Mouse (Mus musculus) gastrocnemius, postnatal 14 days (tissue): ENCODE data around the gene Rps19. TPM values are rescaled to one million over a fixed set of nuclear protein-coding genes. Genes with fewer than 3 reads are reported as not detected.
"Not testable (repeated sequence)": the region's sequence is repeated elsewhere in the genome, so short reads cannot be mapped to it uniquely, and the experiment has no call there.

Experiments used
- DNase-seq: peaks from one replicate; pipeline ENCODE4 v3.0.0; 2021; ENCODE audit warnings: mixed read lengths
- intact Hi-C: fragments of 180-260 bp; cut with DNase I; formaldehyde crosslinking; loops from one replicate; pipeline ENCODE4 v1.15.1; 2025; ENCODE audit warnings: low total_unique reads
- total RNA-seq, 2 experiments: library from RNA; stranded (reverse); gene quantifications; 2 replicates each; pipeline ENCODE4 v1.2.3; 2021

Rps19 gene
- total RNA-seq, 2 experiments from 2014 or later = 481 to 524 TPM

DNA sequence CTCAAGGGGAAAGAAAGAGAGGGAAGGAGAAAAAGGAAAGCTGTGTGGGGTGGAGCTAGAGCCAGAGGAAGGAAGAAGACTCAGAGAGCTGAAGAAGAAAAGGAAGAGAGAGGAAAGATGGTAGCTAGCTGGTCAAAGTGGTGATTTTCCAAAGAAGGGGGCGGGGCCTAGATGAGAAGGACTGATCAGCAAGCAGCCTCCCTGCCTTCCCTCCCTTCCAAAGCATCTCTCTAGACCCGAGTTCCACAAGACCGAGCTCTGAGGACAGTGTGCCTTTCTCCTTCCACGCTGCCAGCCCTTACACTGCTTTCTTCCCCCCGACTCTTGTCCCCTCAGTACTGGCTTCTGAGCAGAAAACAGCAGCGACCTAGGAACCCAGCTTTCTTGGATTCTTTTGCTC is 20.0 kb upstream of the Rps19 start:
- intact Hi-C loops = no loop called here
- no peak for DNase-seq

DNA sequence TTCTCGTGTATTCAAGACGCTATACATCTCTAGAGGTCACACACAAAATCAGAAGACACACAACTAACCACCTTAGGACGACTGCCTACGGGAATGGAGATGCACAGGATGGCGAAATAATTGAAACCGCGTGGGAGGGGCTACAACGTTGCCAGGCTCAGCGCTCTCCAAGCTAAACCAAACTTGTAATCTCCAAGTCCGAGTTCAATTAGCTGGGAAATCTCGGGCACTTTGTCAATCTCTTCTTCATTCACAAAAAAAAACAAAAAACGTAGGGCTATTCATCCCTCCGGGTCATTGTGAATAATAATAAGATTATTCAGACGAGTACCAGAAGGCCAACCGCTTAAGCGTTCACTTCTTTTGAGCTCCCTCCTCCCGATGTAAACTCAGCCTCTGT is 15.1 kb upstream of the Rps19 start:
- intact Hi-C loops = no loop called here
- no peak for DNase-seq

DNA sequence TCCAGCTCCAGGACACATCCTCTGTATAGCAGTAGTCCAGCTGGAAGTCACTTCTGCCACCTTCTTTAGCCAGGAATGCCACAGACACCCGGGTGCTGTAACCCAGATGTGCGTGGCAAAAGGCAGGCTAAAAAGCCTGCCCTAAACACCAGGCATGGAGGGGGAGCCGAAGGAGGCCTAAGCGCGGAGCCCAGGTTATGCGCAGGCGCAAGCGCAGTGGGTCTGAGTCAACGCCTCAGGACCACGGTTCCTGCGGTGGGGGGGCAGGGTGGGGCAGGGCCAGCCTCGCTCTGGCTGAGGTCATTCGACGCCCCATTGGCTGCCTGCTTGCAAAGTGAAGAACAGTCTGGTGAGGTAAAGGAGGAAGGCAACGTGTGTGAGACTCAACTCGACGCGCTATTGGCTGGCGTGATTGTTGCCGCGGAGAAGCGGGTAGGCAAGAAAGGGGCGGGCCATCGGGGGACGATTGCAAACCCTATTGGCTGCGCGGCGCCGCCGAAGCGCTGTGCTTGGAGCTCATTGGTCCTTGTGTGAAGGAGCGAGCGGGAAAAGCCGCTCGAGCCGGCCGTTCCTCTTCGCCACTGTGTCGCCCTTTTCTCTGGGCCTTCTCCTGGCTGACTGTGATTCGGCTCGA is 14.5 kb upstream of the Rps19 start, which contains the start of the genes Lypd4 and Dmrtc2:
Gene Lypd4, minus strand, starts transcription at position 410 of the 634 bp plus-strand sequence.
Gene Dmrtc2, plus strand, starts transcription at position 526 of the 634 bp plus-strand sequence.
- no peak for DNase-seq
- intact Hi-C loops = no loop called here

DNA sequence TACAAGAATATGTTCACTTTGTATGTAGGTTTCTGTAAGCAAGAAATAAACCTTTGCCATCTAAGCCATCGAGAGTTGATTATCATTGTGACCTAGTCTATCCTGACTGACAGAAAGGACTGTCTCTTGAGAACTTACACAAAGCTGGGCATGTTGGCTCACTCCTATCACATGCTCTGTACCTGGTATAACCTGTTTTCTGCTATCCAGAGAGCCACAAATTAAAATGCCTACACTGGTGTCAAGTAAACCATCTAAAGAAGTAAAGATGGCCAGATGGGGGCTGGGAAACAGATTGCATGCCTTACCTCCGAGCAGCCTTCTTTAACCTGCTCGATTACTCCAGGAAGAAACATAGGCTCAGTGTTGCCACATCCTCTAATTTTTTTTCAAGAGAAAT is 6.6 kb upstream of the Rps19 start:
- no peak for DNase-seq
- intact Hi-C loops = no loop called here

DNA sequence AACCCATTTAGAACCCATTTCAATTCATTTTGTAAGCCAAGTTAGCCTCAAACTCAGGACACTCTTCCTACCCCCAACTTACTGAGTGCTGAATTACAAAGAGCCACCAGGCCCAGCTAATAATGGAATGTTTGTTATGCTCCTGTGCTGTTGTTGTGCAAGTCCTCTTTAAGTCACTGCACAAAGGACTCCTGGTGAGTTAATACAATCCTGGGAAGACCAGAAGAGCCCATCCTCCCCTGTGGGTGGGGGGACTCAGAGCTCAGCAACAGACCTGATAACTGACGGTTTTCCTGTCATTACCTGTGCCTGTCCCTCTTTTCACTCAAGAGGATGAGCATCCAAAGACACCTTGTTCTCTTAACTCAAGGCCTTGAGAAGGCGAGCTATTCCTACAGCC is 4.6 kb upstream of the Rps19 start:
- intact Hi-C loops = no loop called here
- DNase-seq = no peak

DNA sequence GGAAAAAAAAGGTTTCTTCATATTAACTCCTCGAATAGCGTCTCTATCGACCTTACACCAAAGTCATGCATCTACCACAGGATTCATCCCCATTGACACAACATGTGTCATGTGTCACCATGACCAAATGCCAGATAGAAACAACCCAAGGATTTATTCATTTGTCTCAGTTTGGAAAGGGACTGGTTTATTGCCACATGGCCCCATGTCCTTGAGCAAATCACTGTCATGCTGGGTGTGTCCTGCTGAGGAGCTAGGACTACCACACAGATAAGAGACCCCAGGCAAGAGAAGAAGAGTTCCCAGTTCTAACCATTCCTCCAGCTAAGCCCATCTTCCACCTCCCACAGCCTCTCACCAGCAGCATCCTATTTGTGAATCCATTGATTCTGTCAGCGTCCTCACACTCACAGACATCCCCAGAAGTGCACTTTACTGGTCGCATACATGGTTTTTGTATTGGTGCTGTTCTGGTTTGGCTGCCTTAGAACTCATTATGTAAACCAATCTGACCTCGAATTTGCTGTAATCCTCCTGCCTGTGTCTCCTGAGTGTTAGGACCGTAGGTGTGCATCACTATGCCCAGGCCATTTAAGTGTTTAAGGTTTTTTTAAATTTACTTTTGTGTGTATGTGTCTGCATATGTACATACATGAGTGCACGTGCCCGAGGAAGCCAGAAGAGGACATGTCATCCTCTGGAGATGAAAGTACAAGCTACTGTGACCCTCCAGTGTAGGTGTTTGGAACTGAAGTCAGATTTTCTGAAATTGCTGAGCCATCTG is 1.6 kb upstream of the Rps19 start:
- intact Hi-C loops = no loop called here

DNA sequence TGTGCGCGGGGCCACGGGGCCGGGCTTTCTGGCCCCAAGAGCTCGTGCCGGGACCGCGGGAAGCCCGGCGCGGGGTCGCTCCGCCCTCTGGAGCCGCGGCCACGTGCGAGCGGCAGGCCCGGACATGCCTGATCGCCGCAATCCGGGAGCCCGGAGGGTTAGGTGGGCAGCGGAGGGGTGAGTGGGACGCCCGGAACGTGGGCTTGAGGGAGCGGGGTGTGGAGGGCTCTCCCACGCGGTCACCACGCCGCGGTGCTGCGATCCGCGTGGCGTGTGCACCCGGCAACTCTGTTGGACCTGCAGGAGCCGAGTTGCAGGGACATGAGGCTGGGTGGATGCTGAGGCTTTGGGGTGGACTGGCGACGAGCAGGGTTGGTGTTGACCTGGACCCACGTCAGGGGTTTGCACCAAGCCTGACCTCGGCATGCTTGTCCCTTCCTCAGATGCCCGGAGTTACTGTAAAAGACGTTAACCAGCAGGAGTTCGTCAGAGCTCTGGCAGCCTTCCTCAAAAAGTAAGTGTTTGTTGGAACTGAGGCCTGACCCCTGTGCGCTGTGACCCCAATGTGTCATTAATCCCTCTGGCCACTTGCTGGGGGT is 621 bp downstream of the Rps19 start:
- intact Hi-C loops = no loop called here
- no peak for DNase-seq

More for the DNA sequence above, 1.6 kb upstream of the Rps19 start:
- no peak for DNase-seq

DNA sequence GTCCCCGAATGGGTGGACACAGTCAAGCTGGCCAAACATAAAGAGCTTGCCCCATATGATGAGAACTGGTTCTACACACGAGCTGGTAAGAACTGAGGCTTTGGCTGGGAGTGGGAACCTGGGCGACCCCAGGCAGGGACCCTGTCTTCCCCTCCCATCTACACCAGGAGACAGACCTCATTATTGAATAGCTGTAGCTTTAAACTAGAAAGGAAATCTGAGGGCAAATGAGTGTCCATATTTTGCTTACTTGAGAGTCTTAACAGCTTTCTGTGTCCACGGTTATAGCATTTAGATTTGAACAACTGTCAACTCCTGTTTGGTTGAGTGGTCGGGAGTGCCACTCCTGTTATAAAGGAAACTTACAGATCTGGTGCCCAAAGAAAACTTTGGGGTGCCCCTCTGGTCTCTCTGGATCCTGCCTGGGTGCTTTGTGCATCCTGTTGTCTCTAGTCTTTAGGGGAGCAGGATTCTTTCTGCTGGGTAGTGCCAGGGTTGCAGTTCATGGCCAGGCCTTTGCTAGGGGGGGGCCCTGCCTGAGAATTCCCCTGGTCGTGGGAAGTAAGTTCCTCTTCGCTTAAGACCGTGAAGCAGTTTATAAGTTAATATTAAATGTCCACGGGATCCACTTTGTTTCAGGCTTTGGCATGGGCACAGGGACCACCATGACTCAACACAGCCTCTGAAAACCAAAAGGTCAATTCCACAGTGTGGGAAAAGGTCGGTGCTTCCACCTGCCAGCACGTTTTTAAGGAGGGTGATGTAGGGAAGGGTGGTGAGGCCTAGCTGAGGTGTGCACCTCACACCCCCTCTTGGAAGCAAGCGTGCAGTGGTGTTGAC is 1.5 kb downstream of the Rps19 start:
- intact Hi-C loops = no loop called here
- DNase-seq = no peak

DNA sequence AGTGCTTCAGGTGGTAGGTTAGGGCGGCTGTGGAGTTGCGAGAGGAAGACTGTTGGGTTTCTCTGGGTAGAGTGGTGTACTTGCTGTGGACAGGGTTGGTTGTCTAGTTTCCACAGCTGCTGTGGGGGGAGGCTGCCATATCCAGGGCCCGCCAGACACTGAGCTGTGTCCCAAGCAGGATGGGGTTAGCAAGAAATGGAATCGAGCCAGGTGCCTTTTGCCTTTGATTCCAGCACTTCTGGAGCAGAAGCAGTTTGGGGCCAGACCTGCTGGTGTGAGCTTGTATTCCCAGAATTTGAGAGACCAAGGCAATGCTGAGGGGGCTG is 2.1 kb downstream of the Rps19 start:
- DNase-seq = no peak
- intact Hi-C loops = no loop called here

DNA sequence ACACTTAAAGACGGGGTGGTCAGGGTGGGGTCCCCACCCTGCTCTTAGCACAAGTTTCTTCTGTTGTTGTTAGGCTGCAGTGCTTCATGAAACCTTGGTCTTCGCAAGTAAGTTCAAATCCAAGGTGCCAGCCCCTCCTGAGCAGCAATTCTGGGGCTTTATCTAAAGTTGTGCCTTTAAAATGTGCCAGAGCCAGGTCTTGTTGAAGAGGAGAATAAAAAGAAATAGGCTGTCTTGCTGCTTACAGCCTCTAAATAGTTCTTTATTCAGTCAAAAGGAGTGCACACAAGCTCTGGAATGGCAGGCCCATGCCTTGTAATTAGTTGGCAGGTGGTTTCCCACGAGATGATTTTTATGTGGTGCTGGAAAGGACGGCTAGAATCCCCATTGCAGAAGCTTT is 2.9 kb downstream of the Rps19 start:
- DNase-seq = no peak
- intact Hi-C loops = no loop called here

DNA sequence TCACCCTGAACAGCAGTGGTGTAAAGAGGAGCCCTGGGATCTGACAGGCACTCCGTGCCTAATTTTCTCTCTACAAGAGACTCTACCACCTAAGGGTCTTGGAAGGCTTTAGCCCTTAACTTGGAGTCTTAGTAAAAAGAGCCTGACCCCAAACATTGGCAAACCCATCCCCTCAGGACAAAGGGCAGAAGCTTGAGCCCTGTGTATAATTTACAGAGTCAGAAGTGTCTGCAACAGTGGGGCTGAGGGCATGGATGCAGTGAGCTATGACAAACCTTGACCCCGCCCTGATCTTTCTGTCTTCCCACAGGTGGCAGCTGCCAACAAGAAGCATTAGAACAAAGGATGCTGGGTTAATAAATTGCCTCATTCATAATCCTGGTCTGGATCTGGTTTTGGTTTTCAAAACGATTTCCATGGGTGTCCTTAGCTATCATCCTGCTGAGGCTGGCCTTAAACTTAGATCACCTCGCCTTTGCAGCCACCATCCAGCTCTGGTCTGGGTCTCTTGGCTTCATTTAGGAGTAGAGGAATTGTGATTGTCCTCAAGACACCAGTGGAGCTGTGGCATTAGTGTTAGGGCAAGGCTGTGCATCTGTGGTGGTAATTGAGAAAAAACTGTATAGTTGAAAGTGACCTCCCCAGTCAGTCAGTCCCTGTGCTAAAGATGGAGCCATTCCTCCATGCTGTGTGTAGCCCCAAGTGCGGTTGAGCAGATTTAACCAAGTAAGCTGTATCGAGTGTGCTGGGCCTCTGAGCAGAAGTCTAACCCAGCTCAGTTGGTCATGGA is 5.5 kb downstream of the Rps19 start:
- intact Hi-C loops = loop anchor here (5.0 kb wide), 1 partner anchor 63 kb away; no protein-coding TSS in a partner anchor
- DNase-seq = no peak

DNA sequence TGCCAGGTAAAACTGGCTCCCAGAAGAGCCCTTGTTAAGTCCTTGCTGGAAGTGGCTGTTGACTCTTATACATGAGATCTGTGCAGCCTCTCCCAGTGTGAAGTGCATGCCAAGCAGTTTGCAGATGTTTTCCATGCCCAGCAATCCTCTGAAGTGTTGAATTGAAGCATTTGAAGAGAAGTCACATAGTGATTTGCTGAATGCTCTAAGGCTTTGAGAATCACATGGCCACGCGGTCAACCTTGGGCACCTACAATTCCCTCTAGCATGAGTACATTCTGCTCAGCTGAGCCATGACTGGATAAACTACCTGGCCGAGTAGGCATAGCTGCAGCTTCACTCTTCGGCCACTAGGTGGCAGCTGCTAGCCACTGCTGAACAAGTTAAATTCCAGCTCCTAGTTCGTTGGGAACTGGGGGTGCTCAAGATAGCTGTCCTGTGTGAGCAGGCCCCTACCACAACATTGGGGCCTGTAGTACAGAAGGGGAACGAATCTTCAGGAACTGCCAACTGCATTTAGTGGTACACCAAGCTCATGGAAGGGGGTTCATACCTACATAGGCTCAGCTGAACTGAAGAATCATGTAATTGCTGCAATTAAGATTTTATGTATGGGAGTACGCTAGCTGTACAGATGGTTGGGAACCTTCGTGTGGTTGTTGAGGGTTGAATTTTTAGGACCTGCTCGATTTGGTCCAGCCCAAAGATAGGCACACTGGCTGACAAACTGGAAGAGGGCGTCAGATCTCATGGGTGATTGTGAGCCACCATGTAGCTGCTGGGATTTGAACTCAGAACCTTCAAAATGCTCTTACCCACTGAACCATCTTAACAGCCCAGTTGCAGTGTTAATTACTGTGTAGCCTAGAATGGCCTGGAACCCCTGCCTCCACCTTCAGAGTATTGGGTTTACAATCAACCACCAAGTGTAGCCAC is 6.4 kb downstream of the Rps19 start:
- DNase-seq = peak; percentile 59
- intact Hi-C loops = loop anchor here (5.0 kb wide), 1 partner anchor 62 kb away; no protein-coding TSS in a partner anchor

DNA sequence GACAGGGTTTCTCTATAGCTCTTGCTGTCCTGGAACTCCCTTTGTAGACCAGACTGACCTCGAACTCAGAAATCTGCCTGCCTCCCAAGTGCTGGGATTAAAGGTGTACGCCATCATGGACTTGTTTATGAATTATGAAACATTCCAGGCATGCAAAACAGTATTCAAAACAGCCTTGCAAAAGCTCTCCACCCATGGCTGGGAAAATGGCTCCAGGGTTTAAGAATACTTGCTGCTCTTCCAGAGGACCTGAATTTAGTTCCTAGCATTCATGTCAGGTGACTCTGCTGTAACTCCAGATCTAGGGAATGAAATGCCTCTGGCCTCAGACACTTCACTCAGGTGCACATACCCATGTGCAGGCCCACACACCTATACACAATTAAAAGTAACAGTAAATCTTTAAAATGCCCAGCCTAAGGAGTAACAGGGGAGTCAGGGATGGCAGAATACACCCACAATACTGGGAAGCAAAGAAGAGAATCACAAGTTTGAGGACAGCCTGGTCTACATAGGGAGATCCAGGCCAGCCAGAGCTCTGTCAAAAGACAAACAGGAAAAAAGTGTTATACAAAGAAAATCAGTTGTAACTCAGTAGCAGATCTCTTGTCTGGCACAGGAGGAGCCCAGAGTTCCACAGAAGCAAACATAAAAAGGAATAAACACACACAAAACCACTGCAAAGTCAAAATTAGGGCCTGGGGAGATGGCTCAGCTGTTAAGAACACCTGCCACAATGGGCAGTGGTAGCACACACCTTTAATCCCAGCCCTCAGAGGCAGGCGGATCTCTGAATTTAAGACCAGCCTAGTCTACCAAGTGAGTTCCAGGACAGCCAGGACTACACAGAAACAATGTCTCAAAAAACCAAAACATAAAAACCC is 7.3 kb downstream of the Rps19 start:
- intact Hi-C loops = loop anchor here (5.0 kb wide), 1 partner anchor 61 kb away; no protein-coding TSS in a partner anchor
- no peak for DNase-seq

DNA sequence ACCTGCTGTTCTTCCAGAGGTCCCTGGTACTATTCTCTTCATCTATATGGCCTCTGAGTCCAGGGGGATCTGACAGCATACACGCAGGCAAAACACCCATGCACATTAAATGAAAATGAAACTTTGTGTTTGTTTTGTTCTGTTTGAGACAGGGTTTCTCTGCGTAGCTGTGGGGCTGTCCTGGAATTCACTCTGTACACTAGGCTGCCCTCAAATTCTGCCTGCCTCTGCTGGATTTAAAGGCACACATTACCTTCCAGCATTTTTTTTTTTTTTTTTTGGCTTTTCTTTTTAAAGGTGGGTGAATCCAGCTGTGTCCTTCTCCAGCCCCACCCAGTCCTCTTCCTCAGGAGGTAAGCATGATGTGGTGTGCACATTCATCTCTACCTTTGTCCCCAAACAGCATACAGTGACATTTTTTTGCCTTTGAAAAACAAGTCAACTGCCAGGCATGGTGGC is 8.0 kb downstream of the Rps19 start:
- no peak for DNase-seq
- intact Hi-C loops = loop anchor here (5.0 kb wide), 1 partner anchor 60 kb away; no protein-coding TSS in a partner anchor

DNA sequence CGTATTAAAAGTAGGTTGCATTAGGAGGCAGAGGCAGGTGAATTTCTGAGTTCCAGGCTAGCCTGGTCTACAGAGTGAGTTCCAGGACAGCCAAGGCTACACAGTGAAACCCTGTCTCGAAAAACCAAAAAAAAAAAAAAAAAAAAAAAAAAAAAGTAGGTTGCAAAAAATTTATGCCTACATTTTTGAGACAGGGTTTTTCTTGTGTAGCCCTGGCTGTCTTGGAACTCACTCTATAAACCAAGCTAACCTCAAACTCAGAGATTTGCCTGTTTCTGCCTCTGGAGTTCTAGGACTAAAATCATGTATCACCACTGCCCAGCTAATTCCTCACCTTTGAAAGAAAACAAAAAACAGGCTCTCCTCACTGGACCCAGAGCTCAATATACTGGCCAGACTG is 11.6 kb downstream of the Rps19 start:
- DNase-seq, intact Hi-C loops: not testable (repeated sequence)

DNA sequence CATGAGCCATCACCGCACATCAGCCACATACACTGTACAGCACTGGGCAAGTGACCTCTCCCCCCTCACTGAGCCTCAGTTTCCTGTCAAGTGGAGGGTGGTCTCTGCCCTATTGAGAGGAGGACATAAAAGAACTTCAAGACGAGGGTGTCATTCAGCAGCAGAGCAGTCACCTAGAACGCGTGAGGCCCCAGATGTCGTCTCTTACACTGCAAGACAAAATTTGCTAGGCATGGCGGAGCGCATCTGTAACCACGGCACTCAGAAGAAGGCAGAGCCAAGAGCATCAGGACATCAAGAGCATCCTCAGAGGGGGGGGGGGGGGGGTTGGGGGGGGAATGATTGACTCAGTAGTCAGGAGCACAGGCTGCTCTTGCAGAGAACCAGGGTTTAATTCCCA is 12.1 kb downstream of the Rps19 start:
- intact Hi-C loops = no loop called here

DNA sequence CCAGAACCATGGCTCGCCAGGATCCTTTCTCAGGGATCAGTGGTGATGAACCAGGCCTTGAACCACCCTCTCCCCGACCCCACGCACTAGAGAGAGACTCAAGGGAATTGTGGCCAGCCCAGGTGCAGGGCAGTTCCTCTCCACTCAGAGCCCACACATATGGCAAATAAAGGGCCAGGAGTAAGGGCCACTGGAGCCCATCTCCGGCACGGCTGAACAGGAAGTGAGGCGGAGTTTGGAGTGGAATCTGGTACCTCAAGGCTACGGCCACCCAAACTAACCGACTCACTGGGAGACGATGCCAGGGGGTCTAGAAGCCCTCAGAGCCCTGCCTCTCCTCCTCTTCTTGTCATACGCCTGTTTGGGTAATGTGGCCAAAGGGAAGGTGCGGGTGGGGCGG is 13.1 kb downstream of the Rps19 start, which contains the start of gene Cd79a:
Gene Cd79a, plus strand, starts transcription at position 158 of the 400 bp plus-strand sequence.
- no peak for DNase-seq
- intact Hi-C loops = no loop called here

More for the DNA sequence above, 12.1 kb downstream of the Rps19 start:
- no peak for DNase-seq
